Mouse (Mus musculus): ENCODE data around the gene Cdkn1a. TPM values are rescaled to one million over a fixed set of nuclear protein-coding genes. Genes with fewer than 3 reads are reported as not detected.

Cdkn1a gene
- polyA plus RNA-seq (2012; rRNA removed) = 192 and 201 TPM in 2 replicates

GRCm38 (mm10) chr17:29090776-29091175 is at the start of gene Cdkn1a:
Gene Cdkn1a, plus strand, starts transcription at chr17:29090976.

DNA sequence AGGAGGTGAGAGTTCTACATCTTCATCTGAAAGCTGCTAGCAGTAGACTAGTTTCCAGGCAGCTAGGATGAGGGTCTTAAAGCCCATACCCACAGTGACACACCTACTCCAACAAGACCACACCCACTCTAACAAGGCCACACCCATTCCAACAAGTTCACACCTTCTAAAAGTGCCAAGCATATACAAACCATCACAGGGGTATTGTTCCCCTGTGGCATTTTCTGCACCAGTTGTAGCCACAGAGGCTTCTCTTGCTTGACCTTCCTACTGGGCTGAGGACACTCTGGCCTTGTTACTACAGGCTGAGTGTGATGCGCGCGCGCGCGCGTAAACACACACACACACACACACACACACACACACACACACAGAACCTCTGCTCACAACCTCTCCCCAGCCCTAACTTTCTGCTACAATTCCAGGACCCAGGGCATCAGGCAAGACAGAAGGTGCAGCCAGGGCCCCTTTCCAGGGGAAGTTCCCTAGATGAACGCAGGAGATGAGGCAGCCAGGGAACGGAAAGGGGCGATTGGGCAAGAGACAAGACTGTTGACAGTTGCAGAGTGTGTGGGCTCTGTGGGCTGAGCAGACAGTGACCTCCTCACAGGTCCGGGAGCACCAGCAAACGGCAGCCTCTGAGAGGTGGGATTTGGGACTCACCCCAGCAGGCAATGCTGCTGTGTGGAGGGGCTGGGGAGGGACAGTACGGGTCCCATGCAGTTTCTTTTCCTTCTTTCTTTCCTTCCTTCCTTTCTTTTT is 23.0 kb downstream of the Cdkn1a start, which contains the start of gene Rab44:
TSS of gene Rab44 (plus strand) at position 555 of the 762 bp plus-strand sequence.

Other genes starting within 250 kb of the Cdkn1a start
- gene Pnpla1, start 232.6 kb upstream of the Cdkn1a start, polyA plus RNA-seq (2012; rRNA removed) = 1.2 and 2.4 TPM in 2 replicates
- 52.7 and 52.9 TPM in 2 replicates for gene 4930539E08Rik, start 175.7 kb upstream of the Cdkn1a start, polyA plus RNA-seq (2012; rRNA removed)
- 0.22 TPM in 1 of 2 replicates, not detected in the other for gene Pxt1, start 147.1 kb upstream of the Cdkn1a start, polyA plus RNA-seq (2012; rRNA removed)
- 36.3 and 37.8 TPM in 2 replicates for gene Kctd20, start 139.0 kb upstream of the Cdkn1a start, polyA plus RNA-seq (2012; rRNA removed)
- gene Stk38, start 83.0 kb upstream of the Cdkn1a start, polyA plus RNA-seq (2012; rRNA removed) = 95.9 and 122 TPM in 2 replicates
- 116 and 149 TPM in 2 replicates for gene Srsf3, start 58.3 kb upstream of the Cdkn1a start, polyA plus RNA-seq (2012; rRNA removed)
- gene Rab44, start 23.2 kb downstream of the Cdkn1a start, polyA plus RNA-seq (2012; rRNA removed) = 0.31 and 0.57 TPM in 2 replicates
- 0.98 and 1.3 TPM in 2 replicates for gene Cpne5, start 147.2 kb downstream of the Cdkn1a start, polyA plus RNA-seq (2012; rRNA removed)
- 29.6 and 37.0 TPM in 2 replicates for gene Ppil1, start 173.2 kb downstream of the Cdkn1a start, polyA plus RNA-seq (2012; rRNA removed)
- 44.6 and 48.0 TPM in 2 replicates for gene BC004004, start 177.8 kb downstream of the Cdkn1a start, polyA plus RNA-seq (2012; rRNA removed)
- 14.7 and 15.9 TPM in 2 replicates for gene Pi16, start 226.7 kb downstream of the Cdkn1a start, polyA plus RNA-seq (2012; rRNA removed)